Mouse (Mus musculus): ENCODE results near the gene Atp7a.

- no peak for TF ChIP-seq FLI1 (IDR thresholded peaks at IDR 0.05; ENCODE audit: low read length)
- TF ChIP-seq GATA1 (IDR thresholded peaks at IDR 0.05; ENCODE audit: borderline replicate concordance, low read length): no peak
Measured at GRCm38 (mm10) chrX:106171853-106172154, 144.7 kb downstream of the Atp7a start.
